Mouse (Mus musculus): ENCODE data around the gene Rtl1. TPM values are rescaled to one million over a fixed set of nuclear protein-coding genes. Genes with fewer than 3 reads are reported as not detected.
A peak's percentile ranks its signal among the peaks of the same experiment; 100 is the strongest.

Rtl1 gene
- polyA plus RNA-seq, 1 experiment from 2014 or later: 2.6 TPM

- Histone ChIP-seq H3K27ac (replicated peaks) (no peak overlapping the region), H3K4me3 (replicated peaks) (no peak overlapping the region), H3K9ac (replicated peaks) (no peak overlapping the region), H3K27me3 (replicated peaks) (no peaks in the 10 kb centered on the region), H3K9me3 (replicated peaks) (no peaks in the 10 kb centered on the region), H3K4me2 (no peak overlapping the region), H3K36me3 (peaks cover 76% of the 10 kb centered on the region), H3K4me1 (peaks cover 32% of the 10 kb centered on the region)
- ATAC-seq (ENCODE audit: low FRiP score): no peak
- WGBS: 61% methylated on average over 13 of the region's 13 CpGs
These were observed 8.7 kb upstream of the Rtl1 start for GRCm38 (mm10) chr12:109608576-109609440.

GRCm38 (mm10) chr12:109607953-109608352, 7.8 kb upstream of the Rtl1 start:
- no peaks in the 10 kb centered on the region for H3K9me3 ChIP-seq (replicated peaks)
- 45% methylated on average over 9 of the region's 9 CpGs for WGBS
- H3K4me2 ChIP-seq: no peak overlapping the region
- H3K4me1 ChIP-seq: peaks cover 26% of the 10 kb centered on the region
- no peaks in the 10 kb centered on the region for H3K27me3 ChIP-seq (replicated peaks)
- H3K9ac ChIP-seq (replicated peaks): no peak overlapping the region
- H3K4me3 ChIP-seq (replicated peaks): no peak overlapping the region
- no peak overlapping the region for H3K27ac ChIP-seq (replicated peaks)
- ATAC-seq (ENCODE audit: low FRiP score): no peak
- H3K36me3 ChIP-seq: peaks cover 76% of the 10 kb centered on the region

GRCm38 (mm10) chr12:109607191-109607590, 7.1 kb upstream of the Rtl1 start:
- no peaks in the 10 kb centered on the region for H3K9me3 ChIP-seq (replicated peaks)

DNA sequence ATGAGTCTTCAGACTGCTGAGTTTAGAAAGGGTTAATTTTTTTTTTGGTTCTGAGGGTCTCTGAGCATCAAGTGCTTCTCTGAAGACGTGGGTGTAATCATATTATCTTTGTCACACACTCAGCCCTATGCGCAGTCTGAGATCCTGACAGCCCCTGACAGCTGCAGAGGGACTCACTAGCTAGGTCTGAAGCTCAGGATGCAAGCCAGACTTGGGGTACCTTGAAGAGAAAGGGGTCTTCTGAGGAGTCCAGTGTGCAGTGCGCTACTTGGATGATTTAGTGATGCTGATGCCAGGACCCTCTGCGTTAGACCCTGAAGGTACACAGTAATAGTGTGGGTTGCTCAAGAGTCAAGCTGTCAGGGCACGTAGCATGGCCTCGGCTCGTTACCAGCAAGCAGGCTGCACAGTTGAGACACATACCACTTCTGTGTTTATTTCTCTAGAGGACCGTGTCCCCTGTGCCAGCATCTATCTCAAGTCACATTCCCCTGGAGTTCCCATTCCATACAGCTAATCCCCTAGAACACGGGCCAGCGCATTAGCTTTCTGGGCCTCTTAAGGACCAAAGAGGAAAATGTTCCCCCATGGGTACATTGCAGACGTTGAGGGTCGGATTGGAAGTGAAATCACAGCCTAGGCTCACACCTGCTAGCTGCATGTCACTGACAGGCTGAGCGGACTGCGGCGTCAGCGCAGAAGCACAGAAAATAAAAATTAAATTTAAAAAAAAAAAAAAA, 5.0 kb upstream of the Rtl1 start:
- no peak overlapping the region for H3K9ac ChIP-seq (replicated peaks)
- 54% methylated on average over 16 of the region's 16 CpGs for WGBS
- H3K4me3 ChIP-seq (replicated peaks): no peak overlapping the region
- H3K9me3 ChIP-seq (replicated peaks): no peaks in the 10 kb centered on the region
- H3K4me1 ChIP-seq: peaks cover 20% of the 10 kb centered on the region
- H3K27me3 ChIP-seq (replicated peaks): no peaks in the 10 kb centered on the region
- no peak for ATAC-seq (ENCODE audit: low FRiP score)
- no peak overlapping the region for H3K27ac ChIP-seq (replicated peaks)
- H3K4me2 ChIP-seq: no peak overlapping the region
- H3K36me3 ChIP-seq: peaks cover 67% of the 10 kb centered on the region

More at GRCm38 (mm10) chr12:109607191-109607590, 7.1 kb upstream of the Rtl1 start:
- H3K27me3 ChIP-seq (replicated peaks): no peaks in the 10 kb centered on the region
- 36% methylated on average over 9 of the region's 9 CpGs for WGBS
- no peak overlapping the region for H3K4me2 ChIP-seq
- H3K4me3 ChIP-seq (replicated peaks): no peak overlapping the region
- ATAC-seq (ENCODE audit: low FRiP score): no peak
- H3K36me3 ChIP-seq: peaks cover 77% of the 10 kb centered on the region
- H3K4me1 ChIP-seq: peaks cover 25% of the 10 kb centered on the region
- 0 out of 2 replicates have a peak overlapping the region, but pooled peaks have one; percentile 25 for H3K27ac ChIP-seq (replicated peaks)
- no peak overlapping the region for H3K9ac ChIP-seq (replicated peaks)

DNA sequence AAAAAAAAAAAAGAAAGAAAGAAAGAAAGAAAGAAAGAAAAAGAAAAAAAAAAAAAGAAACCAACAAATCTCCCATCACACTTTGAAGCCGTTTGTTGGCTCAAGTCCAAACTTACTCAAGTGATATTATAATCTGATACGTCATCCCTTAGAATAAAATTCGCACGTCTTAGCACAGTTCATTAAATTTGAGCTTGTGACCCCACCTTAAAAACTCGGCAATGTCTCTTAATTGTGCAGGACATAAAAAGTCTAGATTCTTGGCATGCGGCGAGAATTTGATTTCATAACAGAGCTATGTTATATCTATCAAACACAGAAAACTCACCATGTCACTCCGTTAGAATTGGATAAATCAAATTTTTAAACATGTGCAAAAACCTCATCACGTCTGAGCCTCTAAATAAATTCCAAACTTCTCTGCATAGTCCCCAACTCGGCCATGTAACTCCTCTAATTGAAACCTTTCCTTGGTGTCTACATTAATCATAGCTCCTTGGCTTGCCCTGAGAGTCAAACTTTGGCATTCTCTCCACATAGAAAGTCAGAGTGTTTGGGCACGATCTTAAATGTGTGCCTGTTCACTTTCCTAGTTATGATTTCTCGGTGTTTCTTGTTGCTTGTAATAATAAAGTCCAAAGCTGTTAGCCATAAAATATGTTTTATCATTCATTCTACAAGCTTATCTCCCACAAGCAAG, 1.4 kb downstream of the Rtl1 start:
- no peaks in the 10 kb centered on the region for H3K27me3 ChIP-seq (replicated peaks)
- H3K4me2 ChIP-seq: no peak overlapping the region
- H3K4me3 ChIP-seq (replicated peaks): no peak overlapping the region
- 75% methylated on average over 12 of the region's 12 CpGs for WGBS
- H3K27ac ChIP-seq (replicated peaks): no peak overlapping the region
- H3K9ac ChIP-seq (replicated peaks): no peak overlapping the region
- no peaks in the 10 kb centered on the region for H3K9me3 ChIP-seq (replicated peaks)
- ATAC-seq (ENCODE audit: low FRiP score): no peak
- H3K4me1 ChIP-seq: peaks cover 18% of the 10 kb centered on the region
- H3K36me3 ChIP-seq: peaks cover 44% of the 10 kb centered on the region

DNA sequence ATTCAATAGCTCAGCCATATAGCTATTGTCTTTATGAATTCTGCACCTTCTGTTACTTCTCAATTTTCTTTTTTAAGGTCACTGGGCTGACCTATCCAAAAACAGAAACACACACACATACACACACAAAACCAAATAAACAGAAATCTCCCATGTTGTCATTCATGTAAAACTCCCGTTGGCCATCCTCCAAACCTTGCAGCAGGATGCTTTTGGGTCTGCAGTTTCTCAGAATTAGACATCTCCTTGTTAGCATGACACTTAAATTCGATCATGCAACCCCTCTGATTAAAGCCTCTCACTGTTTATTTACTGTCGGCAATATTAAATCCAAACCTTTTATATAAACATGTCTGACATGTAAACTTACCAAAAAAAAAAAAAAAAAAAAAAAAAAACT, 3.4 kb downstream of the Rtl1 start:
- Histone ChIP-seq H3K9me3 (replicated peaks) (no peaks in the 10 kb centered on the region), H3K27ac (replicated peaks) (peak overlapping the region; percentile 41; the same call in 1 of the 2 replicates), H3K4me2 (no peak overlapping the region), H3K27me3 (replicated peaks) (no peaks in the 10 kb centered on the region), H3K4me3 (replicated peaks) (no peak overlapping the region), H3K36me3 (peaks cover 55% of the 10 kb centered on the region), H3K9ac (replicated peaks) (no peak overlapping the region), H3K4me1 (peaks cover 18% of the 10 kb centered on the region)
- 77% methylated on average over 3 of the region's 3 CpGs for WGBS
- no peak for ATAC-seq (ENCODE audit: low FRiP score)

DNA sequence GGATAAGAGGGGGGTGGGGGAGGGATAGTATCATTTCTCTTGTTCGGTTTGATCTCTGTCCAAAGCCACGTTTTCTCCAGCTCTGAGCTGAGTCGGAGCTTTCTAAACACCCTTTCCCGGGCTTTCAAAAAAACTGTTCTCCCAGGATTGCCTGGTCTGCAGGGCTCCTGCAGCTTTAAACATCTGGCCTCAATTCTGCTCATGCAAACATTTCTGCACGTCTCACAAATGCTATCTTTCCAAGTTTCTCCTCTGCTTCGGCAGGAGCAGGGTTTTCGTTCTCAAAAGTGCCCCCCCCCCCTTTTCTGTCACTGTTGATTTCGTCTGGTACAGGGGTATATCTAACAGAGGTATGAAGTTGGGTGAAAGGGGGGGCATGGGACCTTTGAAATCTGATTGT, 3.9 kb downstream of the Rtl1 start:
- H3K36me3 ChIP-seq: peaks cover 56% of the 10 kb centered on the region
- H3K9me3 ChIP-seq (replicated peaks): no peaks in the 10 kb centered on the region
- no peak overlapping the region for H3K9ac ChIP-seq (replicated peaks)
- no peak overlapping the region for H3K4me3 ChIP-seq (replicated peaks)
- H3K27me3 ChIP-seq (replicated peaks): no peaks in the 10 kb centered on the region
- H3K27ac ChIP-seq (replicated peaks): peak overlapping the region; percentile 41
- peaks cover 18% of the 10 kb centered on the region for H3K4me1 ChIP-seq
- no peak overlapping the region for H3K4me2 ChIP-seq
- WGBS: 52% methylated on average over 8 of the region's 8 CpGs
- ATAC-seq (ENCODE audit: low FRiP score): no peak

GRCm38 (mm10) chr12:109595753-109596152, 4.4 kb downstream of the Rtl1 start:
- no peak for ATAC-seq (ENCODE audit: low FRiP score)
- H3K9ac ChIP-seq (replicated peaks): no peak overlapping the region
- WGBS: 65% methylated on average over 6 of the region's 6 CpGs
- no peak overlapping the region for H3K4me2 ChIP-seq
- no peak overlapping the region for H3K4me3 ChIP-seq (replicated peaks)
- no peaks in the 10 kb centered on the region for H3K27me3 ChIP-seq (replicated peaks)
- peaks cover 18% of the 10 kb centered on the region for H3K4me1 ChIP-seq
- H3K9me3 ChIP-seq (replicated peaks): no peaks in the 10 kb centered on the region
- H3K27ac ChIP-seq (replicated peaks): peak overlapping the region; percentile 41; the same call in 1 of the 2 replicates
- H3K36me3 ChIP-seq: peaks cover 53% of the 10 kb centered on the region

DNA sequence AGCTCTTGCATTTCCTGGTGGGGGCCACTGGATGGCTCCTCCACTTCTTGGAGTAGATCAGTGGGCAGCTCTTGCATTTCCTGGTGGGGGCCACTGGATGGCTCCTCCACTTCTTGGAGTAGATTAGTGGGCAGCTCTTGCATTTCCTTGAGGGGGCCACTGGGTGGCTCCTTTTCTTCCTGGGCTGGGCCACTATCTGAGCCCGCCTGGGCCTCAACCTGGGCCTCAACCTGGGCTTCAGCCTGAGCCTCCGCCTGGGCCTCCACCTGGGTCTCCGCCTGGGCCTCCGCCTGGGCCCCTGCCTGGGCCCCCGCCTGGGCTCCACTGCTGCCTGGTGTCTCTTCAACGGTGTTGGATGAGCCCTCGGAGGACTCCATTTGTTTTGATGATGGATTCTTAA, 5.2 kb downstream of the Rtl1 start:
- no peak overlapping the region for H3K4me3 ChIP-seq (replicated peaks)
- no peak overlapping the region; the same call in 1 of the 2 replicates for H3K27ac ChIP-seq (replicated peaks)
- ATAC-seq (ENCODE audit: low FRiP score): no peak
- H3K4me1 ChIP-seq: peaks cover 18% of the 10 kb centered on the region
- no peak overlapping the region for H3K4me2 ChIP-seq
- H3K36me3 ChIP-seq: peaks cover 58% of the 10 kb centered on the region
- H3K9me3 ChIP-seq (replicated peaks): no peaks in the 10 kb centered on the region
- 82% methylated on average over 7 of the region's 7 CpGs for WGBS
- H3K27me3 ChIP-seq (replicated peaks): no peaks in the 10 kb centered on the region
- H3K9ac ChIP-seq (replicated peaks): no peak overlapping the region

DNA sequence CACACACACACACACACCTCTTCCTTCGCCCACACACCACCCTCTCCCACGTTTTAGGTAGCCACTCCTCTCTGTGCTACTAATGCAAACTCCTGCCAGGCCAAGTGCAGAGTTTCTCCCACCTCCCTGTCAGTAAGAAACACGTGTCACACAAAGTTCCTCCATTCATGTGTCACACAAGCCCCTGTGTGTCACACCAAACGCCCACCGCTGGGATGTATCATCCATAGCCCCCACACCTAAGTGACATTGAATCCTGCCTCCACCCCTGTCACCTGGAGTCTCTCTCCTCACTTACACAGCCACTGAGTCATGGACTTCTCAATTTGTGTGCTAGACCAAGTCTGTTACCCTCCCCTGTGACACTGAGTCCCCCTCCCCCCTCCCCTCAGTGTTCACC, 17.9 kb downstream of the Rtl1 start:
- H3K4me2 ChIP-seq: no peak overlapping the region
- no peak for ATAC-seq (ENCODE audit: low FRiP score)
- H3K27me3 ChIP-seq (replicated peaks): no peaks in the 10 kb centered on the region
- peaks cover 32% of the 10 kb centered on the region for H3K36me3 ChIP-seq
- H3K4me3 ChIP-seq (replicated peaks): no peak overlapping the region
- 0 out of 2 replicates have a peak, but pooled peaks cover 4% of the 10 kb centered on the region for H3K4me1 ChIP-seq
- H3K27ac ChIP-seq (replicated peaks): no peak overlapping the region
- WGBS: 86% methylated on average over 5 of the region's 5 CpGs
- no peak overlapping the region for H3K9ac ChIP-seq (replicated peaks)
- no peaks in the 10 kb centered on the region for H3K9me3 ChIP-seq (replicated peaks)

DNA sequence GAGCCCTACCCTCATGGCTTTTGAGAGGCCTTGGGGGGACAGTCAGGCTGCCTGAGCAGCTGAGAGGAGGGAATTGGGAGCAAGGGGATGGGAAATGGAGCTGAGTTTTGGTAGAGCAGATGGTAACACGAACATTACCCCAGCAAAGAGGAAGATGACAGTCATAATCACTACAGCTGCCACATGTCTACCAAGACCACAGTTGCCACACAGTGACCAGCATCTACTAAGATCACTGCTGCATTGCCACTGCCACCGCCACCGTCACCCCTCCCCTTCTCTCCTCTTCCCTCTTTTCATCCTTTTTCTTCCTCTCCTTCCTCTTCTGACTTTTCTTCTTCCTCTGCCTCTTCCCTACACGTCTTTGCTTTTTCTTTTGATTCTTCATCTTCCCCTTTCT, 27.9 kb downstream of the Rtl1 start:
- ATAC-seq (ENCODE audit: low FRiP score): no peak
- H3K36me3 ChIP-seq: peaks cover 87% of the 10 kb centered on the region
- no peak overlapping the region for H3K4me2 ChIP-seq
- 87% methylated on average over 4 of the region's 4 CpGs for WGBS
- H3K4me1 ChIP-seq: no peaks in the 10 kb centered on the region
- no peaks in the 10 kb centered on the region for H3K9me3 ChIP-seq (replicated peaks)
- H3K4me3 ChIP-seq (replicated peaks): no peak overlapping the region
- no peaks in the 10 kb centered on the region for H3K27me3 ChIP-seq (replicated peaks)
- no peak overlapping the region for H3K9ac ChIP-seq (replicated peaks)
- H3K27ac ChIP-seq (replicated peaks): no peak overlapping the region
